Mouse (Mus musculus): ENCODE measurements around the gene Exoc6b.

DNA sequence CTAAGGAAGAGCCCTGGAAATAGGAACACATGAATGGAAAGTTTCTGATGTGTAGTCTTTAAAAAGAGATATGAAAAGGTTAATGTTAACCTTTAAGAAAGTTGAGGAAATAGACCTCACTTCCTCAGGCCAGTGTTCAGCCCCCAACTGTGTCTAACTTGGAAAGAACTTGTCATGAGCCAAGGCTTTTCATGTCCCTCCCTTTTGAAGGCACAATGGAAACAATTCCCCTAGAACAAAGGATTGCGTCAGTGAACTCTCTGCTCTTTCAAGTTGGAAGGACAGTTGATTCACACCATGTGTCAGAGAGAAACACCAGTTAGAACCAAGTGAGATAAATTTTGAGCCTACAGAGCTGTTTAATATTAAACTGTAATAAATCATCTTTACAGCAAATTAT is 39.6 kb downstream of the Exoc6b start:
- TF ChIP-seq POLR2A (IDR thresholded peaks at IDR 0.05; ENCODE audit: extremely low read depth, insufficient read depth, low read length) (no peak), CTCF (IDR thresholded peaks at IDR 0.05; ENCODE audit: extremely low read depth, insufficient read depth, low read length) (no peak)

Data from cortical plate, adult 2 months (tissue).